Mouse (Mus musculus): Measurements from ENCODE around the gene Gm11096. TPM values are rescaled to one million over a fixed set of nuclear protein-coding genes. Genes with fewer than 3 reads are reported as not detected.

The Gm11096 gene
- total RNA-seq, 2 experiments from 2014 or later: not detected

DNA sequence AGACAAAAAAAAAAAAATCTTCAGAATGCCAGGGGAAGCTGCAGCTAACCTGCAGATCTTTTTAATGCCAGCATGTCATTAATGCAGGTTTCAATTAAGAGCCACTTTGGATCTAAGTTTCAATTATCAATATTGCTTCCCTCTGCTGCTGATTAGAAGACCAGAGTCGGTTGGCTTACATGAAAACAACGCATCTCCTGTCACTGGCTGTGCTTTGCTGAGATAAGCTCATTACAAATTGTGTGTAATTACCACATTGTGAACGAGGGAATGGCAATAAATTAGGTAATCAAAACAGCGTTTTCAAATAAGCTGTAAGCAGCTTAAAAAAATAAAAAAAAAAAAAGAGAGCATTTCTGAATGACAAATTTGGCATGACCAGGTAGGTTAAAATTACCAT, 38.2 kb downstream of the Gm11096 start:
- no peak for DNase-seq (ENCODE audit: extremely low spot score in 1 of 2, low spot score in 1 of 2)

DNA sequence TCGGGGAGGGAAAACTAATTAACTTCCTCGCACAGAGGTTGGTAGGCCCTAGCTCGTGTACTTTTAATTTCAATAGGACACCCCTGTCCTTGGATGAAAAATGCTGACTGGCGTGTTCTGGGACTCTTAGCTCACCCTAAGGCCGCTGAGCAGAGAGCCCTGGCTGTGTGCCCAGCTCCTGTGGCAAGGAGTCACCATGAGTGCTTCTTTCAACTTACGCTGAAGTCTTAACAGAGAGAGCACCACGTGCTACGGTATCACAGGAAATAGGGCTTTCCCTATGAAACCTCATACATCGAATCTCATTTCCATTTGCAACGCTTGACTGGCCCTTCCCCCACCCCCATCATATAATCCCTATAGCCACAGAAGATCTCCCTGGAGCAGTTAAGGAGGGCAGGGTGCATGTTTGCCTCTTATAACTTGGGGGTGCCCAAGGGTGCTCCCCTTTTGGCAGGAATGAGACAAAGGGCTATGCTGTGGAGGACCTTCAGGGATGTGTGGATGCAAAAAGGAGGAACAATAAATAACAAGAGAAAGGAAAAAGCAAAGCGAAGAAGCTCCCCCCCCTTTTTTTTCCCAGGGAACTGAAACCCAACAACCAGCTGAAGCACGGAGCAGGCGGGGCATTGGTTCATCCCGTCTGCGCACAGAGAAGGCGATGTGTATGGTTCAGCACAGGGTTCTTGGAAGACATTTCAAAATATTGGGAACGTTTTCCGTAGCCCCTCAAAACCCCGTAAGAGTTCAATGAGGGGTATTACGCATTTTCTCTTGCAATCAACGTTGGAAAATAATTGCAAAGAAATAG, 39.0 kb downstream of the Gm11096 start:
- peak in 1 of 2 experiments; percentile 42 for DNase-seq (ENCODE audit: extremely low spot score in 1 of 2, low spot score in 1 of 2)

DNA sequence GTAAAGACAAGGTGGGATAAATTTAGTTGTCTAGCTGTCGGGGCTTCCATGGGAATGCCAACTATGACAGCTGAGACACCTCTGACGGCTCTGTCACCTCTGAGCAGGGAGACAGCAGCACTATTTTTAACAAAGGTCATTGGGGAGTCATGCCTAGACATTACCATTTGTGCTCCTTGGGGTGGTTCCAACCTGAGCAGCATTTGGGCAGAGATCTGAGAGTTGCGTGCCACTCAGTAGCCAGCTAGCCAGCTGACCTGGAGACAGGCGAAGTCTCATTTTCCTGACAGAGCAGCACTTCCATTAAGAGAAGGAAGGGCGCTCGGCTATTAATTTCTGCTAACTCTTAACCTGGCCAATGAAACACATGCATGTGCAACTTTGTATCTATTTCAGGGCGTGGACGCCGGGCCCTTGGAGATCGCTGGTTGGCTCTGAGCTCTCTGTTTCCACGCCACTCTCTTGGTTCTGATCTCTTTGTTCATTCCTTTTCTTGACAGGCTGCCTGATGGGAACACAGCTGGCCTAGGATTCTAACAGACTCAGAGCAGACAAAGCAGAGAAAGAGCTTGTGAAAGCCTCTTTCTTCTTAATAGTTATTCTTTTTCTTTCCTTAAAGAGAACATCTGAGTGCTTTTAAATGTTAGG, 40.4 kb downstream of the Gm11096 start:
- DNase-seq (ENCODE audit: extremely low spot score in 1 of 2, low spot score in 1 of 2): no peak

DNA sequence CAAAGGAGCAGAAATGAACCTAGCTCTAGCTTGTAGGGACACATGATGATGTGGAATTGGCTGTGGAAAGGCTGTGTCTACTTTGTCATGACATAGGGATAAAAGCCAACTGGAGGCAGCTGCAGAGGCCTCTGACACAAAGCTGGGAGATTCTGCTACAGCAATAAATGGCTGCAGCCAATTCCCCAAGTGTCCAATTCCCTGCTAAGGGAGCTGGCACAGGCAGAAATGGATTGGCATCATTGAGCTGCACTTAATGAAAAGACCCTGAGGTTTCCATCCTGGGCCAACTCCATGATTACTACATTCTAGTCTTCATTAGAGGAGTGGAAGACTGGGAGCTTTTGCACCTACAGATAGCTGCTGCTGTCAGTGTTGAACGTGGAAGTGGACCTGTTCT, 44.8 kb downstream of the Gm11096 start:
- DNase-seq (ENCODE audit: extremely low spot score in 1 of 2, low spot score in 1 of 2): no peak

Measured in layer of hippocampus, postnatal 25 days (tissue).